Mouse (Mus musculus) kidney, postnatal 36 days (tissue): ENCODE data around the gene Ston2.

Experiments
- DNase-seq, 2 experiments: peaks; one replicate each; pipeline ENCODE4 v3.0.0; 2021 to 2022; ENCODE audit warnings: mixed read lengths in 2 of 2

Gene Ston2

DNA sequence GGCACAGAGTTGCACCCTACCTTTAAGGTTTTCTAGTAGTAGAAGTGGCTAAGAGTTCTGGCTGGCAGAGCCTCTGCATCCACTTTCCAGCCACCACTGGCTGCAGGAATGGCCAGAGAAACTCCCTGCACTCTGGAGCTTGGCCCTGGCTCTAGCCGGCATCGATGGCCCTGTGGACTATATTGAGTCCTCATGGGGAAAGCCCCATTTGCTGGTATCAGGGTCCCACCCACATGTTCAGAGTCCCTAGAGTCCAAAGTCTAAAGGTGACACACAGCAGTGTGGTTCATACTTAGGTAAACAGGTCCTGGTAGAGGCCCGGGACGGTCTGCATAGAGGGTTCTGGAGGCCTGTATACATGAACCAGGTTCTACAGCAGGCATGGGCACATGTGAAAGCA, 92.0 kb downstream of the Ston2 start:
- DNase-seq: peak; percentile 61 to 67

GRCm38 (mm10) chr12:91695761-91696160, 92.4 kb downstream of the Ston2 start:
- no peak for DNase-seq

- DNase-seq: no peak
These were observed 93.4 kb downstream of the Ston2 start for GRCm38 (mm10) chr12:91694748-91695147.

- no peak for DNase-seq
These were observed 94.6 kb downstream of the Ston2 start for GRCm38 (mm10) chr12:91693566-91693965.

DNA sequence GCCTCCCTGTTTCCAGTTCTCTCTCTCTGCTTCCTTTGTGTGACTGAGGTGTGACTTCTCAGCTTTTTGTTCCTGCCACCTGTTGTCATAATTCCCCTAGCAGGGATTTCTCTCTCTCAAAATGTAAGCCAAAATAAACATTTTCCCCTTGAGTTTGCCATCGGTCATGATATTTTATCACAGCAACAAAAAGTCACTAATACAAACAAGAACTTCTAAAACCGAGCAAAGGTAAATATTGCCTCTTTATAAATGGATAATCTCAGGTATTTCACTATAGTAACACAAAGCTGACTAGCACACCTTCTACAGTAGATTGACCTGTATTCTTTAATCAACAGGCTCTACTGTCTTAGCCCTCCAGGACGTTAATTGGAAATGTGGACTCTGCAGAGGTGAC, 95.2 kb downstream of the Ston2 start:
- DNase-seq: no peak

DNA sequence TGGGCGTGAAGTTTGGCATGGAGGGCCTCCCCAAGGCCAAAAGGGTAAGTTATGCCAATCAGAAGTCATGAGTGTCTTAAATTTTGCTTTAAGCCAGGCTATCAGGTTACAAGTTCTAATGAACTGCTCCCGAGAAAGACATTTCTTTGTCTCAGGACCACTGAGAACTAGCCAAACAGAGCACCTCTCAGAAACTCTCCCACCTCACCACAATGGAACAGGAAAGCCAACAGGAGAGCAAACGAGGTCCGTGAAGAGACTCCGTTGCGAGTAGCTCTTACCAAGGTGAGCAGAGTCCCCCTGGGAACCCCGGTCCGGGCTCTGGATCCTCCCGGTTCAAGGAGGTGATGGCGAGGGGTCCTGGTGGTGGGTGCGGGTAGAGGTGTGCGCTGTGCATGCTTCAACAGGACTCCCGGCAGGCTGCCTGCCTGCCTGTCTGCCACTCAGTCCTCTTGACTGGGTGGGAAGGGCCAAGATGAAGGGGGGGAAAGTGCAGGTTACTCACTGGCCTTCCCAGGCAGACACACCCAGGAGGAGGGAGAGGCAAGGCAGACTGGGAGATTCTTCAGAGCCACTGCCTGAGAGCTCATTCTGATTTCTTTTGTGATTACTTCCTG, 102.4 kb downstream of the Ston2 start:
- DNase-seq: no peak

DNA sequence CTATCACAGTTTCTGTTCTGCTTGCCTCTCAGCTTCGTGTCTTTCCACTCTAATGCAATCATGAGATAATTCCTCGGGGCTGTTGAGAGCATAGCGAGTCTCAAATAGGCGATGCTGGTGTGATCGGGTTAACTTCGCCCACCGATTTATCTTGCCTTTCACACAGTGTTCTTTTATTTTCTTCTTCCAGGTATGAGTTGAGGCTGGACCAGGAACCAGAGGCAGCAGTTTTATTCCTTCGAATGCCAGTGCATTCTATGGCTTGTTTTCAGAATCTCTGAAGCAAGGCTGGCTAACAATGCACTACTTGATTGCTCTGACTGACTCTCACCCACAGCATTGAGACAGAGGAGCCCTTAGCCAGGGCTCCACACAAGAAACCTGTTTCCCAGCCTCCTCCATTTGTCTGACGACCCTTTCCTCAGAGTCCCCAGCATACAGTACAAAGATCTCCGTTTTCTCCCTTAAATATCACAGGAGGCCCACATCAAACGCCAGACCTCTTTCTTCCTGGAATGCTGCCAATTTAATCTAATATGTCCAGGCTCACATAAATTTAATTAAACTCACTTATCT, 103.3 kb downstream of the Ston2 start:
- DNase-seq: no peak

DNA sequence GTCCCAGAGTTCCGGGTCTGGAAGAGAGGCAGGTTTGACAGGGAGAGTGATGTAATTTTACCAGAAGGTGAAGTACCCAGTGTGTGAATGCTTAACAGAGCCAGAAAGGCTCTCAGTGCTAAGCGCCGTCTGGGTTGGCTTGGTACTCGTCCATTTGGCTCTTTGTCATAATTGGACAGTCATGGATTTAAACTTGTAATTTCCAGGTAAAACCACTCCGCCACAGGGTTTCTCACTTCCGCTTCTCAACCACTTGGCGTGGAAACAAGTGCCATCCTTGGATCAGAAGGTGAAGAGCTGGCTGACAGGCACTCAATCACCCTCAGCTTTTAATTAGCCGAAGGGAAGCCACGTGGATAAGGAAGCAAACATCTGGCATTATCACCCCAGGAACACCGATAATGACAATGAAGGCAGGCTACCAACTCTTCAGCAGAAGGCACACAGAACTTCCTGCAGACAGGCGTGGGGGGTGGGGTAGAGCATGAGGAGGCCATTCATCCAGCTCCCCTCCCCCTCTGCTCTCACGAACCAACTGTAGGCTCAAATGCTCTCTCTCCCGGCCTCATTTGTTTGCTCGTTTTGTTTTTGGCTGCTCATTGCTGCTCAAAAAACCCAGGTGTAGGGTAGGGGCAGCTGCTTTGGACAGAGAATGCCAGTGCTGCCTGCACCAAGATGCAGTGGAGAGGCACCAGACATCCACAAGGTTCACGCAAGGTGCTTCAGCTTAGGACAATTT, 103.9 kb downstream of the Ston2 start:
- DNase-seq: peak in 1 of 2 experiments; percentile 20

- no peak for DNase-seq
These were observed 104.6 kb downstream of the Ston2 start for GRCm38 (mm10) chr12:91683549-91684100.

DNA sequence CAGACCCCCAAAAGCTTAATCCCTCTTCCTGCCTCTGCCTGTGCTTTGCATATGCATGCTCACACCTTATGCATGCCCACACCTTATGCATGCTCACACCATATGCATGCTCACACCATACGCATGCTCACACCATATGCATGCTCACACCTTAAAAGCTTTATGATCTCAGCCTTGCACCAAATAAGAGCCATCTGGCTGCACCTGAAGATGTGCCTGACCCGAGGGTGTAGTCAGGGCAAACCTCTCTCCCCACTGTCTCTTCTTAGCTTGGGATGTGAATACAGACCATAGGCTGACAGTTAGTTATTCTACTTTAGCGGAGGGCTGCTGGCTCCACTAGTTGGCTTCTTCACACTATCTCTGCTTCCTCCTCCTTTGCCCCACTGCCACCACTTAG, 105.1 kb downstream of the Ston2 start:
- DNase-seq: no peak

GRCm38 (mm10) chr12:91679320-91680064, 108.7 kb downstream of the Ston2 start:
- no peak for DNase-seq

DNA sequence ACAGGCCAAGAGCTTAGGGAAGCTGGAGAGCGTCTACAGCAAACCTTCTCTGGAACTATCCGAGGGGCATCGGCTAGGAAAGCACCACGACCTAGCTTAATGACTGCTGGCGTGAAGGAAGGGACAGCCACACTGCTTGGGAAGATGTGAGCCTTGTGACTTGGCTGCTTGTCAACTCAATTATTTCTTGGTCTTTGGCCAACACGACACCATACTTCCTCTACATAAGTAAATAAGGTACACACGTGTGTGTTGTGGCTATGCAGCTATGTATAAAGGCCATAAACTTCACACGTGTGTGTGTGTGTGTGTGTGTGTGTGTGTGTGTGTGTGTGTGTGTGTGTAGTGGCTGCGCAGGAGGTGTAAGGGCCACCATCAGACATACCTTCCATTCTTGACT, 112.2 kb downstream of the Ston2 start:
- peak in 1 of 2 experiments; percentile 24 for DNase-seq

- peak; percentile 40 to 61 for DNase-seq
These were observed 115.0 kb downstream of the Ston2 start for GRCm38 (mm10) chr12:91673141-91673540.

GRCm38 (mm10) chr12:91672528-91672927, 115.7 kb downstream of the Ston2 start:
- peak; percentile 20 to 42 for DNase-seq

DNA sequence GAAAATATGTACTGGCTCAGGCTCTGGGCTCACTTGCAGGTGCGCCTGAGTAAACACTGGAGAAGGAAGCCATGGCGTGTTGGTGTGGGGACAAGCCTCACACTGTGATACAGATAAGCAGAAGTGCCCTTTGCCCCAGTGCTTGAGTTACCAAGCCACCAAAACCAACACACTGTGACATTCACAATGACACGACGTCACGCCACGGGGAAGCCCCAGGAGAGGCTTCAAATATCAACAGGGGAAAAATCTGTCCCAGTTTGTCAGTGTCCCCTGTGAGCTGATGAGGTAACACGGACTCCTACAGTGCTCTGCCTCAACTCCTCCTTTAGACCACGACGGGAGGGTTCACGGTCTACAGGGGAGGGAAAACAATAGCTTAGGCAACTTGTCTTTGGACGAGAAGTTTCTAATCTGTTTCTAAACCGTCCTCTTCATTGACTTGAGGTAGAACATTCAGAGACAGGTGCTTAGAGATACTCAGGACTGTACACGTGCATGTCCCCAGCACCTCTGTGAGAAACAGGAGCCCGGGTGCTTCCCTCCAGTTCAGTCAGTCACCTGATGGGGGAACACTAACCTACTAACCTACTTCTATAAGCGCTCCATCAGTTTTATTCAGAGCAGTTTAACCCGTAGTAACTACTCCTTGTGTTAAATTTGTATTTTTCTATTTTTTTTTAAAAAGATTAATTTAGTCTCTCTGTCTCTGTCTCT, 119.5 kb downstream of the Ston2 start:
- no peak for DNase-seq

- no peak for DNase-seq
These were observed 120.4 kb downstream of the Ston2 start for GRCm38 (mm10) chr12:91667741-91668140.

DNA sequence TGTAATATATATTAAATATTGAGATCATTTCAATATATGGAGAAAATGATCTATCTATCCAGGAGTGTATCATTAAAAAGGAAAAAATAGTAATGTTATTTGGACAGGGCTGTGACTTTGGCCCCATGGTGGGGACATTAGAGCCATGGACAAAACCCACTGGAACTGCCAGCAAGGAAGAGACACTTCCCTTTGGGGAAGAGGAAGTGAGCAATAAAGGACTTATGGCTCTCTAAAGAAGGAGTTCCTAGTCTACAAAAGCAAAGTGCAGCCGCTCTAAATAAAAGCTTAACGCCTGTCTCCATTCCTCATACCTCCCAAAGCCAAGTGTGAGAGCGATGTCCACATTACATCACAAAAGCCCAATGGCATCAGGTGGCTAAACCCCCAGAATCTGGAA, 121.6 kb downstream of the Ston2 start:
- no peak for DNase-seq

- DNase-seq: no peak
These were observed 122.8 kb downstream of the Ston2 start for GRCm38 (mm10) chr12:91665431-91665830.

DNA sequence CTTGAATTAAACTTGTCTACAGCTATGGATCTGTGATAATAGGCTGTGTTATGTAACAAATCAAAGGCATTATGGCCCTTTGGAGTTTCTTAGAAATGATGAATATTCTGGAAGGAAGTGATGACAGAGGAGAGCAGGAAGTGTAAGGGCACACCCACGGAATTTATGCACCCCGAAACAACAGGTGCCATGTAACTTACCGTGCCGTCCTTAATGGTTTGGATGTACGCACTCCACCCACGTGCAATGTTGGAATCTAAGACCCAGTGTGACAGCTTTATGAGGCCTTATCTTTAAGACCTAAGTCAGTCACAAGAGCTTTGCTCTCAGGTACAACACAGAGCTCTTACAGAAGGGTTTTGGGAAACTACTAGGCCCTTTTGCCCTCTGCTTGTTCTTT, 124.9 kb downstream of the Ston2 start:
- DNase-seq: no peak

DNA sequence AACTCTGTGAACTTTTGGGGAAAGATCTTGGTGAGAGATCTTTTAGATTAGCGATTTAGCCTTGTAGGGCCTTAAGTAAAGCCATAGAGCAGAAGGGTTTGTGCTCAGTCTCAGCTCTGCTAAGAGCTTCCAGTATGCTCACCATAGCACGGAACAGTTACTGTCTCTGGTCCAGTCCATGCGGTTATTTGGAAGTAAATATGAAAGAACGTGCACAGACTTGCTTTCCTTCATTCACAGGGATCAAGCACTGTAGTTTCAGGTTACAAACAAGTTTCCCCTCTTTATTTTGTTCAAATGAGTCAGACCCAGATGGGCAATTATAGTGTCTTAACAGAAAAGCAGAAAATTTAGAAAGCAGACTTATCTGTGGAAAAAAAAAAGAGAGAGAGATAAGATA, 125.3 kb downstream of the Ston2 start:
- no peak for DNase-seq

- no peak for DNase-seq
These were observed 127.4 kb downstream of the Ston2 start for GRCm38 (mm10) chr12:91660640-91661417.
